Mouse (Mus musculus) liver, adult 10 weeks (tissue): ENCODE measurements around the gene Hpgd. TPM values are rescaled to one million over a fixed set of nuclear protein-coding genes. Genes with fewer than 3 reads are reported as not detected.

Source experiments
- polyA plus RNA-seq: library from polyadenylated mRNA; stranded (reverse); fragments of 350-450 nt; fragmentation: Illumina TruSeq; extraction: RNeasy Lipid Tissue Mini Kit (QIAGEN cat#74804); gene quantifications from one replicate; pipeline ENCODE4 v1.2.3, GENCODE M21; 2014; ENCODE audit warnings: low read depth, low replicate concordance

Hpgd gene
- polyA plus RNA-seq = 631 TPM

DNA sequence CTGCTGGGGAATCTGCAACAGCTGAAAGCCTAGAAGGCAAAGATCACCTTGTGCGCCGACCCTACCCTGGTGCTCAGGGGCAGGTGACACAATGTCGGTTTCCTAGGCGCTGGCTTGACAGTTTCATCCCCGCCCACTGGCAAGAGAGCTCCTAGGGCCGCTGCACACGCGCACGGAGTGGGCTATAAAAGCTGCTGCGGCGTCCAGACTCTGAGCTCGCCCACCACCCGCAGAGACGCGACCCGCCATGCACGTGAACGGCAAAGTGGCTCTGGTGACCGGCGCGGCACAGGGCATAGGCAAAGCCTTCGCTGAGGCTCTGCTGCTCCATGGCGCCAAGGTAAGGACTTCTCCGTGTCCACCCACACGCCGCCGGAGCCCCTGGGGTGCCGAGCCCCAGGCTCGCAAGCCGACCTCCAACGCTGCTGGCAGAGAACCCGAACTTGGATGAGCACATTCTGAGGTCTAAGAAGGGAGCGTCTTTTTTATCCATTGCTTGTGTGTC, at the start of gene Hpgd:
Gene Hpgd, plus strand, starts transcription at position 213 of the 505 bp plus-strand sequence.

